Mouse (Mus musculus) lung, embryonic 14.5 days (tissue): ENCODE measurements at regions not wholly inside any gene's neighbourhood (a gene's known extent, or its start where the extent isn't known, plus 50 kb on each side); places are given as distances from the start of the nearest gene placed in this dataset.
A peak's percentile ranks its signal among the peaks of the same experiment; 100 is the strongest.

Experiments
- ATAC-seq: fragments of 200-750 bp; cut with Nextera tagmentation; 2 replicates; pipeline ENCODE4 v1.8.0; 2017; ENCODE audit warnings: mild to moderate bottlenecking, moderate TSS enrichment, moderate library complexity; ENCODE audit not compliant: insufficient read depth
- DNase-seq: peaks from one replicate; pipeline ENCODE4 v3.0.0-alpha.2; 2015
- H3K27ac ChIP-seq: fragments of 300-500 bp; sonication (generic); 2 replicates; pipeline ENCODE4 v1.5.1; 2014; ENCODE audit warnings: low read depth, mild to moderate bottlenecking, moderate library complexity
- H3K27me3 ChIP-seq: fragments of 300-500 bp; sonication (generic); 2 replicates; pipeline ENCODE4 v1.6.1; 2014; ENCODE audit warnings: low read length, control low read depth; ENCODE audit not compliant: insufficient read depth
- H3K36me3 ChIP-seq: fragments of 300-500 bp; sonication (generic); 2 replicates; pipeline ENCODE4 v1.6.1; 2014; ENCODE audit warnings: control low read depth; ENCODE audit not compliant: insufficient read depth
- H3K4me1 ChIP-seq: fragments of 300-500 bp; sonication (generic); 2 replicates; pipeline ENCODE4 v1.6.1; 2014; ENCODE audit warnings: antibody characterized with exemption, control low read depth; ENCODE audit not compliant: insufficient read depth
- H3K4me2 ChIP-seq: fragments of 300-500 bp; sonication (generic); 2 replicates; pipeline ENCODE4 v1.6.1; 2014; ENCODE audit warnings: mild to moderate bottlenecking
- H3K4me3 ChIP-seq: fragments of 300-500 bp; sonication (generic); 2 replicates; pipeline ENCODE4 v1.5.1; 2014; ENCODE audit warnings: low read depth, low read length
- H3K9ac ChIP-seq: fragments of 300-500 bp; sonication (generic); 2 replicates; pipeline ENCODE4 v1.6.1; 2014
- H3K9me3 ChIP-seq: fragments of 300-500 bp; sonication (generic); 2 replicates; pipeline ENCODE4 v1.6.1; 2016; ENCODE audit warnings: low read depth, low read length, control low read depth
- CTCF ChIP-seq: IDR thresholded peaks from 2 replicates; pipeline ENCODE4 v1.5.1; 2016; ENCODE audit warnings: antibody characterized with exemption, low read depth
- WGBS: fragments of 180-500 bp; shearing (Covaris S2); extraction: QIAGEN DNeasy Blood & Tissue Kit; methylation state at CpG from one replicate; pipeline ENCODE4 v1.1.7; 2014; 5-methylcytosine and 5-hydroxymethylcytosine counted together

DNA sequence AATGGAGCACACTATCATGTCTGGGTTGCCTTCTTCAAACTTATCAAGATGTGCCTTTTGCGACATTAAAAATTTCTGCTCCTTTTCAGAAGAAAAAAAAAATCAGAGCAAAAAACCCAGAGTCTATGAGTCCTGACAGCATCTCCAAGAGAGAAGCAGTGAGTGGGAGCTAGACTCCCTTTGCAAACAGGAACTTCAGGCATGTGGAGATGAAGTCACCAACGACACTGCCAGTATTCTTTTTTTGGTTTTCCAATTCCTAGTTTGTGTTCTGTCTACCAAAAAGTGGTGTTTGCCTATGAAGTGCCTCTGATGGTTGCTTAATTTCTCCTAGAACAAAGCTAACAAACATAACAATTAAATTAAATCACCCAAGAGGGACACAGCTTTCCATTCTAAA is 457.2 kb upstream of the Nr2f1 start:
- Histone ChIP-seq H3K4me1 (no peaks in the 10 kb centered on the region), H3K4me3 (no peak overlapping the region), H3K4me2 (no peak overlapping the region), H3K9me3 (no peaks in the 10 kb centered on the region), H3K9ac (no peak overlapping the region), H3K36me3 (no peaks in the 10 kb centered on the region), H3K27ac (no peak overlapping the region), H3K27me3 (no peaks in the 10 kb centered on the region)
- DNase-seq (no peak), ATAC-seq (no peak)
- no peak for TF ChIP-seq CTCF
- WGBS = 75% methylated on average over 2 of the region's 2 CpGs

GRCm38 (mm10) chr13:78656196-78656595 is 456.6 kb upstream of the Nr2f1 start:
- H3K4me2 ChIP-seq = no peak overlapping the region
- ATAC-seq (no peak), DNase-seq (no peak)
- 73% methylated on average over 1 of the region's 1 CpGs for WGBS
- no peak overlapping the region for H3K27ac ChIP-seq
- H3K4me3 ChIP-seq = no peak overlapping the region
- H3K36me3 ChIP-seq = no peaks in the 10 kb centered on the region
- no peaks in the 10 kb centered on the region for H3K4me1 ChIP-seq
- H3K27me3 ChIP-seq = no peaks in the 10 kb centered on the region
- H3K9me3 ChIP-seq = no peaks in the 10 kb centered on the region
- H3K9ac ChIP-seq = no peak overlapping the region
- TF ChIP-seq CTCF = no peak

DNA sequence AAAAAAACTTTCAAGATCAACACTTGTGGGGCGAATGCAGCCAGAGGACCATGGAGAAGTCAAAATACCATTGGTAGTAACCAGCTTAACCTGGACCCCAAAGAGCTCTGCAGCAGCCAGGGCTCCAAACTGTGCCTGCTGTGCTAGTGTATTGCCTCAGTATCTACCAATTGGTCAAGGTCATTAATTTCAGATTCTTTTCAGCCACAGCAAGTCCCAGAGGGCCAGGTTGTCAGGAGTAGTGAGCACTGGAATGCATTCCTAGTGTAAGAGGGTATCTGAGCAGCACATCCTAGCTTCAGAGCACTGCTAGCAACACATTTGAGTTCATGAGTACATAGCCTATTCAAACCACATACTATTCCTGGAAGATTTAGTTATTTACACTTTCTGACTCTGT is 451.3 kb upstream of the Nr2f1 start:
- no peaks in the 10 kb centered on the region for H3K27me3 ChIP-seq
- no peak overlapping the region for H3K4me2 ChIP-seq
- no peak for DNase-seq
- 87% methylated on average over 1 of the region's 1 CpGs for WGBS
- H3K9ac ChIP-seq = no peak overlapping the region
- H3K9me3 ChIP-seq = no peaks in the 10 kb centered on the region
- H3K36me3 ChIP-seq = no peaks in the 10 kb centered on the region
- H3K4me1 ChIP-seq = no peaks in the 10 kb centered on the region
- no peak overlapping the region for H3K27ac ChIP-seq
- no peak for ATAC-seq
- TF ChIP-seq CTCF = no peak
- no peak overlapping the region for H3K4me3 ChIP-seq

- no peak for TF ChIP-seq CTCF
- no peaks in the 10 kb centered on the region for H3K27me3 ChIP-seq
- H3K9ac ChIP-seq = no peak overlapping the region
- no peaks in the 10 kb centered on the region for H3K36me3 ChIP-seq
- 26% methylated on average over 1 of the region's 1 CpGs for WGBS
- H3K27ac ChIP-seq = no peak overlapping the region
- H3K4me1 ChIP-seq = no peaks in the 10 kb centered on the region
- no peak overlapping the region for H3K4me3 ChIP-seq
- ATAC-seq (peak; percentile 35; the same call in 1 of the 2 replicates), DNase-seq (no peak)
- no peaks in the 10 kb centered on the region for H3K9me3 ChIP-seq
- no peak overlapping the region for H3K4me2 ChIP-seq
Observed at GRCm38 (mm10) chr13:78644556-78644955, 445.0 kb upstream of the Nr2f1 start.

GRCm38 (mm10) chr13:78643023-78643422 is 443.5 kb upstream of the Nr2f1 start:
- Histone ChIP-seq H3K27ac (no peak overlapping the region), H3K4me1 (no peaks in the 10 kb centered on the region), H3K9me3 (no peaks in the 10 kb centered on the region), H3K9ac (no peak overlapping the region), H3K4me3 (no peak overlapping the region), H3K36me3 (no peaks in the 10 kb centered on the region), H3K27me3 (no peaks in the 10 kb centered on the region), H3K4me2 (no peak overlapping the region)
- no peak for TF ChIP-seq CTCF
- no peak for DNase-seq
- no peak for ATAC-seq
- 17% methylated on average over 3 of the region's 3 CpGs for WGBS

DNA sequence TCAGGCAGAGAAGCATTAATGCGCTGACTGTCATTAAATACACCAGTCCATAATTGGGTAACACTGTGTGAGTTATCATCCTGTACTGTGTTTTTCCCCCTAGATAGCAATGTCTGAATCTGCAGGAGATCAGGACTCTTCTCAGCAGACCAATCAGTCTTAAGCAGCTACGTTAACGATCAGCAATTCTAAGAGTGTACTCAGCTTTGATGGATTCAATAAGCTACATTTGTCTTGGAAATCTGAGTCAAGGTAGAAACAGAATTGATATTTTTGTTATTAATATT is 442.8 kb upstream of the Nr2f1 start:
- Histone ChIP-seq H3K27me3 (no peaks in the 10 kb centered on the region), H3K36me3 (no peaks in the 10 kb centered on the region), H3K4me1 (no peaks in the 10 kb centered on the region), H3K27ac (no peak overlapping the region), H3K9me3 (no peaks in the 10 kb centered on the region), H3K9ac (no peak overlapping the region), H3K4me2 (no peak overlapping the region), H3K4me3 (no peak overlapping the region)
- no peak for DNase-seq
- WGBS = 83% methylated on average over 3 of the region's 3 CpGs
- no peak for ATAC-seq
- TF ChIP-seq CTCF = no peak

DNA sequence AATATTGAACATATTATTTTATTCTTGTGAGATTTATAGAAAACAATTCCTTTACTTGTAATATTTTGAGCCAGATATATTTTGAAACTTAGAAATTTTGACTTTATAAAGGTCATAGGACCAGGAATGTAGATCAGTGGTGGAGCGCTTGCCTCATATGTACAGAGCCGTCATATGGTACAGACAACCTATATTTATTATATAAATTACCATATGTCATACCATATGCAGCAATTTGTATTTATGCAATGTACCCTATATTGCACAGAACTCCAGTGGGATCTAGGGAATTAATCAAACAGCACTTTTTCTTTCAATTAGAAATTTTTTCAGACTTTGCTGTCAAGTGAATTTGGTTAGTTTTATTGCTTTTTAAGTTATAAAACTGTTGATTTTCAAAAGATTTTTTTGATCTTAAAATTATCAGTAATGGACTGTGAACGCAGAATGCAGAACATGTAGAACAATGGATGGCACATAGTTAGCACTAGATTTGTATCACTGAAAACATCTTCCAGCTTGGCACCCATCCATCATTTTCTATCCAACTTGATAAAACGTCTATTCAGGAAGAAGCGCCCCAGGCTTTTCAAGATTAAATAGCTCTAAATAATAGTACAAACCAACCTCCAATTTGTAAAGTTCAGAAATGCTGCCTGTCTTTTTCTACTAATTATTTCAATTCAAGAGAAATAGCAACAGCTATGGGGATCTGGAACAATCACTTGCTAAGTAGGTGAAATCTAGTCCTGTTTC is 442.3 kb upstream of the Nr2f1 start:
- Histone ChIP-seq H3K4me3 (no peak overlapping the region), H3K36me3 (no peaks in the 10 kb centered on the region), H3K27ac (no peak overlapping the region), H3K27me3 (no peaks in the 10 kb centered on the region), H3K4me1 (no peaks in the 10 kb centered on the region), H3K4me2 (no peak overlapping the region), H3K9ac (no peak overlapping the region), H3K9me3 (no peaks in the 10 kb centered on the region)
- ATAC-seq = no peak
- 69% methylated on average over 5 of the region's 5 CpGs for WGBS
- TF ChIP-seq CTCF = no peak
- no peak for DNase-seq

DNA sequence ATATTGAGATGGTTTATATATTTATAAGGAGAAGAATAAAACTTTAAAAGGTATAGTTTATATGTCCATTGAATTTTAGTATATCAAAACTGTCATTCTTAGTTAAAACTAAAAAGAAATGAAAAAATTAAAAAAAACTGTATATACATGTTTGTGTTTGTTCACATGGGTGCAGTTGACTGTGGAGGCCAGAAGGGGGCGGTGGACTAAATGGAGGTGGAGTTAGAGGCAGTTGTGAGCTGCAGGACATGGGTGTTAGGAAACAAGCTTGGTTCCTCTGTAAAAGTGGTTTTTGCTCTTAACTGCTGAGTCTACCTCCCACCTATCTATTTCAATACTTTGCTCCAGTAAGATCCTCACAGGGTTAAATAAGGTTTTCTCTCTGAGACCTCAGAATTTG is 440.8 kb upstream of the Nr2f1 start:
- peak; percentile 46 for TF ChIP-seq CTCF
- 82% methylated on average over 1 of the region's 1 CpGs for WGBS

More for the DNA sequence above, 440.8 kb upstream of the Nr2f1 start:
- Histone ChIP-seq H3K36me3 (no peaks in the 10 kb centered on the region), H3K9ac (no peak overlapping the region), H3K4me3 (no peak overlapping the region), H3K27me3 (no peaks in the 10 kb centered on the region), H3K27ac (no peak overlapping the region), H3K4me1 (no peaks in the 10 kb centered on the region), H3K4me2 (no peak overlapping the region), H3K9me3 (no peaks in the 10 kb centered on the region)
- no peak for ATAC-seq
- no peak for DNase-seq
